Mouse (Mus musculus): ENCODE results near the gene Cd300ld3.

Gene Cd300ld3

GRCm38 (mm10) chr11:115048259-115048658 lies at the start of gene Cd300ld3:
TSS of gene Cd300ld3 (minus strand) at chr11:115048409.
- DNase-seq (ENCODE audit: low read depth, low spot score): no peak

GRCm38 (mm10) chr11:115092140-115092539 lies 43.9 kb upstream of the Cd300ld3 start:
- no peak for DNase-seq (ENCODE audit: low read depth, low spot score)

GRCm38 (mm10) chr11:115091362-115091901 lies 43.2 kb upstream of the Cd300ld3 start, which contains the start of gene Rab37:
TSS of gene Rab37 (plus strand) at chr11:115091431.
- DNase-seq (ENCODE audit: low read depth, low spot score): peak; percentile 59

DNA sequence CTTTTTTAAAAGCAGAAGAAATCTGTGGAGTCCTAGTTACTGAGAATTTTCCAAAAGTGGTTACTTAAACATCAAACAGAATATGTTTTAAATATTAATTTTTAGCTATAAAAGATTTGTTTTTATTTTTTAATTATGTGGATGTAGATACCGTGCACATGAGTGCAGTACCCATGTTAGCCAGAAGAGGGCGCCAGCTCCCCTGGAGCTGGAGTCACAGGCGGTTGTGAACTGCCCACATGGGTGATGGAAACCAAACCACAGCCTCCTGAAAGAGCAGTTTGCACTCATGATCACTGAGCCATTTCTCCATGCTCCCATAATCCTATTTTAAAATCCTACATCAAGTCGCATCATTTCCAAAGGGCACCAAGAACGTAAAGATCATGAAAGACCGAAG lies 41.6 kb upstream of the Cd300ld3 start:
- DNase-seq (ENCODE audit: low read depth, low spot score): peak; percentile 62

GRCm38 (mm10) chr11:115086213-115086612 lies 38.0 kb upstream of the Cd300ld3 start:
- no peak for DNase-seq (ENCODE audit: low read depth, low spot score)

GRCm38 (mm10) chr11:115085064-115085463 lies 36.9 kb upstream of the Cd300ld3 start:
- DNase-seq (ENCODE audit: low read depth, low spot score): no peak

GRCm38 (mm10) chr11:115084595-115084994 lies 36.4 kb upstream of the Cd300ld3 start:
- DNase-seq (ENCODE audit: low read depth, low spot score): peak; percentile 32

GRCm38 (mm10) chr11:115083376-115084139 lies 35.3 kb upstream of the Cd300ld3 start:
- peak; percentile 80 for DNase-seq (ENCODE audit: low read depth, low spot score)

DNA sequence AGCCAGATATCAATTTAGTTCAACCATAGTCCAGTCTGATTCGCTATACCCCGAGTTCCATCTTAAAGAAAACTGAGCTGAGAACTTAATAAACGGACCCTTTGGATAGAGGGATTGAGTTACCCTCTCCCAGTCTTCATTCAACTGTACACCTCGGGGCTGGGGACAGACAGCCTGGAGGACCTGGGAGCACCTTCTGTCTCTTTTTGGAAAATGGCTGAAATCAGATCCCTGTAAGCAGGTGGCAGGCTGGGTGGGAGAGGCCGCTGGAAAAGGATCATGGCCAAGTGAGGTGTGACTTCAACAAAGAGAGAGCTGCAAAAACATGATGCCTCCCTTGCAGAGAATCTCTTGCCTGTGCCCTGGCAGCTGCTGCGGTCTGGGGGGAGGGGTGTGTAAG lies 34.0 kb upstream of the Cd300ld3 start:
- no peak for DNase-seq (ENCODE audit: low read depth, low spot score)

DNA sequence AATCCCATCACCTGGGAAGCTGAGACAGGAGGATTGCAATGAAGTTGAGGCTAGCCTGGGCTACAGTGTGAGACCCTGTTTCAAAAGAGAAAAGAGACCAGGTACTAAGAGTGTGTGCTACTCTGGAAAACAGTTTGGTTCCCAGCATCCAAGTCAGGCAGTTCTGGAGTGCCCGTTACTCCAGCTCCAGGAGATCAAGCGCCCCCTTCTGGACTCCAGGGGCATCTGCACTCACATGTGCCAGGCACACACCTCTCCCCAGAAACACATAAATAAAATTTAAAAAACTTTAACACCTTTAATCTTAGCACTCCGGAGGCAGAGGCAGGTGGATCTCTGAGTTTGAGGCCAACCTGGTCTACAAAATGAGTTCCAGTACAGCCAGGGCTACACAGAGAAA lies 33.2 kb upstream of the Cd300ld3 start:
- DNase-seq (ENCODE audit: low read depth, low spot score): peak; percentile 78

- peak; percentile 88 for DNase-seq (ENCODE audit: low read depth, low spot score)
These were observed 32.7 kb upstream of the Cd300ld3 start for GRCm38 (mm10) chr11:115080886-115081285.

DNA sequence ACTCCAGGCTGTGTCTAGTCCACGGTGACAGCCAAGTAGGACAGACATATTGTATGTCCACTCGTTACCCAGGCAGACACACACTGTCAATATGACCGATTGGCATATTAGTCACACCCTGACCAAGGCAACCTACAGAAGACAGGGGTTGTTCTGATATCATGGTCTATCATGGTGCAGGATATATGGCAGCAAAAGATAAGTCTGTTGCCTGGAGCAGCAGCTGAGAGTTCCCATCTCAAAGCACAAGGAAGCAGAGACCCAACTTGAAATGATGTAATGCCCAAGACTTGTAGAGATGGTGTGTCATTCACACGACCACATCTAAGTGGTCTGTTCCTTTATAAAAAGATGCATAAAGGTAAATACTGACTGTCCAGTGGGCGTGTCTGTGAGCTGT lies 30.5 kb upstream of the Cd300ld3 start:
- DNase-seq (ENCODE audit: low read depth, low spot score): no peak

DNA sequence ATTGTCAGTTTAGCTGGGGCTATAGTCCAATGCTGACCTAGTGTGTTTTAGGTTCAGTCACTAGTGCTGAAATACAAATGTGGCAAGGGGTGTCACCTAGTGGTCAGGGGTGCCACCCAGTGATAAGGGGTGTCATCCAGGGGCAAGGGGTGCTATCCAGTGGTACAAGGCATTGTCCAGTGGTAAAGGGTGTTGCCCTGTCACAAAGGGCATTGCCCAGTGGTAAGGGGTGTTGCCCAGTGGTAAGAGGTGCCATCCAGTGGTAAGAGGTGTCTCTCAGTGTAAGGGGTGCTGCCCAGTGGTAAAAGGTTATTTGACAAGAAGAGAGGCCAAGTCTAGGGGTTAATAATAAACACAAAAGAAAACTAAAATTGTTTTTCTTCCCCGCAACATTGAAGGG lies 29.2 kb upstream of the Cd300ld3 start:
- no peak for DNase-seq (ENCODE audit: low read depth, low spot score)

DNA sequence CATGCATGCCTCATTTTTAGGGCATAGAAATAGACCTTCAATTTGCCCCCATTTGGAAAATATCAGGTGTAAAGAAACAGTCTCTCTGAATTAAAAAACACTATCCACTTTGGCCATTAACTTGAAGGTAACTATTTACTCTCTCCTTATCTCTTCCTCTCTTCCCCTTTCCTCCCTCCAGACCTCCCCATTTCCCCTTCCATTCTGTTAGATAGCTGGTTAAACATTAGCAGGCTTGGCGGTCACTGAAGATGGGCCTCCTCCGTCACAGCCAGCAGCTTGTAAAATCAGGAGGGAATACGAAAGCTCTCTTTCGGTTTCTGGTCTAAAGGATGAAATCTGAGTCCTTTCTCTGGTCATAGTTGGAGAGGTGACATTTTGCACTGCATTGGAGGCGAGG lies 27.6 kb upstream of the Cd300ld3 start:
- no peak for DNase-seq (ENCODE audit: low read depth, low spot score)

DNA sequence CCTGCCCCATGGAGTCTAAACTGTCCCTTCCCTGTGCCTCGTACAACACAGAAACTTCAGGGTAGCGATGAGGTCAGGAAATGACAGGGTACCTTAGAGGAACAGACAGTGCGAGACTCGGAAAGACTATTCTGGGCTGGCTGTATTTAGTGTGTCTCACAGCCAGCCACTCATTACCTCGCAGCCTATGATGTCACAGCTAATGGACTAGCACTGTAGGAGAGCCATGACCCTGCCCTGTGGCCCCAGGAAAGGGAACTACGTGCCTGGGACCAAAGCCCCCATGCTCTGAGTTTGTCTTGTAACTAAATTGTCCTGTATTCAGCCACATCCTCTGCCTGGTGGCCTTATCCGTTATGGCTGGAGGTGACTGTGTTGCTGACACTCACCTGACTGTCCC lies 27.2 kb upstream of the Cd300ld3 start:
- no peak for DNase-seq (ENCODE audit: low read depth, low spot score)

DNA sequence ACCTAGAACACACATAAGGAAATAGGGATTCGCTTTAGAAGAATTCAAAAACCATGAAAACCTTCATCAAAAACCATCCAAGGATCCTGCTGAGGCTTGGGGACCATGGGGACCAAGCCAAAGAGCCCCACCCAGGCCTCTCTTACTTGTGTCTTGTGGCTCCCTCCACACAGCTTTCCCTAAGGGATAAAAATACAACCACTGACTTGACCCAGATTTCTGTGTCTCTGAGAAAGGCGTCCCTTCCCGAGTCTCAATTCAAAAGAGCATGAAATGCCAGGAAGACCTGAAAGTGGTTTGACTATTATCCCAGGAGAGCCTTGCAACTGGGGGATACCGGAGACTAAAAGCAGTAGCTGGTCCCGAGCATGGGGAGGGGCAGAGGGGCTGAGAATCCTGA lies 24.8 kb upstream of the Cd300ld3 start:
- no peak for DNase-seq (ENCODE audit: low read depth, low spot score)

DNA sequence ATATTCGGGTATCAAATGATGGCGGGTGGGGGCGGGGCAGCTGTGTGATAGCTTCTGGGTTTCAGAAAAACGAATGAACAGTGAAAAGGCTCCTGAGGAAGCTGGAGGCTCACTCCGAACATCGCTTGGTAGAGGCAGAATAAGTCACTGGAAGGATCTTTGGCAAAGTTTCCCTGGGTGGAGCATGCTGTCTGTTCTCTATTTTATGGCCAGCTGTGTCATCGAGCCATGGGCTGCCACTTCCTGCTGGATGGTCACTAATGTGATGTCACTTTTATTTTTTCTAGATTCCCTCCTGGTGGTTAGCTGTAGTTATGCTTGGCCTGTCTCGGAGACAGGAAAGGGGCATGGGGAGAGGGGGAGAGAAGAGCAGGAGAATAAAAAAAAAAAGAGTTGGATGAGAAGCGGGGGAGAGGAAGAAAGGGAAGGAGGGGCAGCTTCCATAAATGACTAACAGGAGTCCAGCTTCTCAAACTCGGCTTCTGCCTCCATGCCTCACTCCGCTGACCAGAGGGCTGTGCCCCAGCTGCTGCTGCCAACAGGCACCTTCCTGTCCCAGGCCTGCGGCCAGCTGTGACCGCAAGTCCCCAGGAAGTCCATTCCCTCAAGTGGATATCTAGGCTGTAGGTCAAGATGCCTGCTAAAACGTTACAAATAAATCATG lies 23.6 kb upstream of the Cd300ld3 start:
- no peak for DNase-seq (ENCODE audit: low read depth, low spot score)

- DNase-seq (ENCODE audit: low read depth, low spot score): peak; percentile 96
These were observed 22.9 kb upstream of the Cd300ld3 start for GRCm38 (mm10) chr11:115071015-115071551.

DNA sequence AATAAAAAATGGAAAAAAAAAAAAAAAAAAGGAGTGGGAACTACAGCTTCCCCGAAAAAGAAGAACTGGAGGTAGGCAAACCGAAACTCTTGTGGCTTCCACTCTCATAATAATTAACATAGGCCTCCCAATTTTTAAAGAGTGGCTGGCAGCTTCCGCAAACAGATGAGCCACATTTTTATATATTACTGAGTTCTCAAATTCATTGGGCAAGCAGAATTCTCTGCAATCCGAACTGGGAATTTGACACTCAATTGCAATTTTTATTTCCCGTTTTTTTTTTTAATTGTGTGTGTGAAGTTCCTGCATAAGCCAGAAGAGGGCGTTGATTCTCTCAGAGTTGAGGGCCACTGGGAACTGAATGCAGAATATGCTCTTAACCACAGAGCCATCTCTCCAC lies 18.6 kb upstream of the Cd300ld3 start:
- peak; percentile 29 for DNase-seq (ENCODE audit: low read depth, low spot score)

DNA sequence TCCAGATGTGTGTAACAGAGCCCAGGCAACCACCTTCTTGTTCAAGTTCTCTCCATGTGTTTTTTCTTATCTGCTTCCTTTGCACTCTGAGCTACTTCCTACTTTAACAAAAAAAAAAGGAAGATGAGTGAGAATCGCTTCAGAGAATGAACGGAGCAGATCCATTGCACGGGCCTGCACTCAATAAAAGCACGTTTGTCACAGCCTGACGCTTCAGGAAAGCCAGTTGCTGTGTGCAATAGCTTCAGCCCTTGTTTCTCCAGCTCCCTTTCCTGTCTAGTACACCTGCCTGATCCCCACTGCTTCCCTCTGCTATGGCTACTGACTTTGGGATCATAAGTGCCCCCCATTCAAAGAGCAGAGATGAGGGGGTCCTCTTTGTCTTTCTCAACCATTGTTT lies 13.9 kb upstream of the Cd300ld3 start, which contains the start of gene Cd300e:
Gene Cd300e, minus strand, starts transcription at position 101 of the 400 bp plus-strand sequence.
- DNase-seq (ENCODE audit: low read depth, low spot score): no peak

DNA sequence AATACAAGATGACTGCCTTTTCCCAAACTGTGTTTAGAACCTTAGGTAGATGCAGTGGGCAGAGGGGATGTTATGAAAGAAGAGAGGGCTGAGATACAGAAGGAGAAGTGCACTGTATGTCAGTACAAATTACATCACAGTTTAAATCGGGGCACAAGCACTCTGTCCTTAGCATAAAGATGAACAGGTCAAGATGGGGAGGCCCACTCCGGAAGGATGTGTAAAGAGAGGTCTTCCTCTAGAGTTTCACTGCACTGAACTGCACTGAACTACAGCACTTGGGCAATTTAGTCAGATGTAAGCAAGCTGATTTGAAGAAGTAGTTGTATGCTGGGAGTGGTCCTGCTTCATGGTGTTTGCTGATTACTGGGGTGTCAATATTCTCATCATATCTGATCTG lies 11.6 kb upstream of the Cd300ld3 start:
- no peak for DNase-seq (ENCODE audit: low read depth, low spot score)

- DNase-seq (ENCODE audit: low read depth, low spot score): no peak
These were observed 10.5 kb upstream of the Cd300ld3 start for GRCm38 (mm10) chr11:115058701-115059100.

Measured in R1 (cell line).